Mouse (Mus musculus) ES-Bruce4 (cell line): Measurements from ENCODE around the gene Ubl3. TPM values are rescaled to one million over a fixed set of nuclear protein-coding genes. Genes with fewer than 3 reads are reported as not detected.

Experiments
- H3K27ac ChIP-seq: 2 replicates; pipeline ENCODE4 v1.5.1; 2012; ENCODE audit warnings: low read length, inconsistent platforms; ENCODE audit not compliant: insufficient read depth
- H3K27me3 ChIP-seq: 2 replicates; pipeline ENCODE4 v1.6.1; 2012; ENCODE audit warnings: mild to moderate bottlenecking, low read length, inconsistent platforms; ENCODE audit not compliant: control insufficient read depth, poor library complexity, insufficient read depth, severe bottlenecking
- H3K36me3 ChIP-seq: 2 replicates; pipeline ENCODE4 v1.6.1; 2012; ENCODE audit warnings: inconsistent platforms, mild to moderate bottlenecking, low read length, moderate library complexity; ENCODE audit not compliant: control insufficient read depth, poor library complexity, insufficient read depth, severe bottlenecking
- H3K4me1 ChIP-seq: one replicate; pipeline ENCODE4 v1.8.1; 2011; ENCODE audit warnings: low read length; ENCODE audit not compliant: control insufficient read depth, insufficient read depth
- H3K4me3 ChIP-seq: 2 replicates; pipeline ENCODE4 v1.5.1; 2011; ENCODE audit warnings: low read depth, mild to moderate bottlenecking, low read length
- H3K9ac ChIP-seq: 2 replicates; pipeline ENCODE4 v1.6.1; 2012; ENCODE audit warnings: low read depth, mild to moderate bottlenecking, inconsistent platforms; ENCODE audit not compliant: poor library complexity, severe bottlenecking
- H3K9me3 ChIP-seq: replicated peaks from 2 replicates; pipeline ENCODE4 v1.6.1; 2012; ENCODE audit warnings: mild to moderate bottlenecking, low read length, inconsistent platforms; ENCODE audit not compliant: control insufficient read depth, poor library complexity, insufficient read depth, severe bottlenecking
- CTCF ChIP-seq: IDR thresholded peaks from one replicate; pipeline ENCODE4 v1.8.1; 2011; ENCODE audit warnings: low read depth, low read length
- EP300 ChIP-seq: IDR thresholded peaks from 2 replicates; pipeline ENCODE4 v1.6.1; 2011; ENCODE audit warnings: low read depth, low read length; ENCODE audit not compliant: insufficient read depth
- POLR2A ChIP-seq: IDR thresholded peaks from one replicate; pipeline ENCODE4 v1.8.1; 2011; ENCODE audit warnings: low read length; ENCODE audit not compliant: insufficient read depth
- polyA plus RNA-seq: library from polyadenylated mRNA; stranded (reverse); fragments of >200 nt; gene quantifications from 2 replicates; pipeline ENCODE4 v1.2.4, GENCODE M21; 2011; ENCODE audit warnings: low read depth; ENCODE audit not compliant: missing spikeins, insufficient read depth, insufficient read length

Gene Ubl3
- polyA plus RNA-seq, 1 experiment, result 55.8 TPM

- H3K9me3 ChIP-seq, result peaks cover 3% of the 10 kb centered on the region; the same call in 1 of the 2 replicates
- no peak overlapping the region for H3K27ac ChIP-seq
- H3K9ac ChIP-seq, result no peak overlapping the region
- H3K36me3 ChIP-seq, result no peaks in the 10 kb centered on the region
- TF ChIP-seq POLR2A (no peak), CTCF (peak; percentile 43), EP300 (no peak)
- no peaks in the 10 kb centered on the region for H3K27me3 ChIP-seq
- no peak overlapping the region for H3K4me3 ChIP-seq
- peaks cover 6% of the 10 kb centered on the region for H3K4me1 ChIP-seq
Observed at GRCm38 (mm10) chr5:148579156-148579555, 26.6 kb upstream of the Ubl3 start.

- H3K9ac ChIP-seq, result no peak overlapping the region
- no peaks in the 10 kb centered on the region for H3K36me3 ChIP-seq
- peaks cover 6% of the 10 kb centered on the region for H3K4me1 ChIP-seq
- no peak overlapping the region for H3K4me3 ChIP-seq
- TF ChIP-seq POLR2A (no peak), CTCF (no peak), EP300 (no peak)
- no peak overlapping the region for H3K27ac ChIP-seq
- H3K27me3 ChIP-seq, result no peaks in the 10 kb centered on the region
- no peaks in the 10 kb centered on the region for H3K9me3 ChIP-seq
Observed at GRCm38 (mm10) chr5:148578353-148578752, 25.8 kb upstream of the Ubl3 start.

- Histone ChIP-seq H3K4me3 (no peak overlapping the region), H3K27me3 (no peaks in the 10 kb centered on the region), H3K4me1 (peaks cover 6% of the 10 kb centered on the region), H3K9me3 (no peaks in the 10 kb centered on the region), H3K27ac (no peak overlapping the region), H3K36me3 (no peaks in the 10 kb centered on the region), H3K9ac (no peak overlapping the region)
- TF ChIP-seq CTCF, result no peak
- TF ChIP-seq EP300, result no peak
- TF ChIP-seq POLR2A, result no peak
Observed at GRCm38 (mm10) chr5:148577278-148577677, 24.7 kb upstream of the Ubl3 start.

DNA sequence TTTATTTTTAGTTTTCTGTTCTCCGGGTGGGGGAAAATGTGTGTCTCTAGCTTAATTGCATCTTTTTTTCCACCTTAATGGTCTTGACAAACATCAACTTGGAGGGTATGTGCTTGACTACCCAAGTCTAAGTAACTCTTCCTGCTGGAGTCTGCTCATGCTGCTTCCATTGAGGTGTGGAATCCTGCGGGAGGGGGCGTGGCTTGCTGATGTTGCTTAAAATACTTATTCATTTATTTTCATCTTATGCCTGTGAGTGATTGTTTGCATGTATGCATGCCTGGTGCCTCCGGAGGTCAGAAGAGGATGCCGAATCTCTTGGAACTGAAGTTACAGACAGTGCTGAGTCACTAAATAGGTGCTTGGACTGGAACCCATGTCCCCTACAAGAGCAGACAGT, 22.6 kb upstream of the Ubl3 start:
- Histone ChIP-seq H3K27ac (no peak overlapping the region), H3K9me3 (peaks cover 4% of the 10 kb centered on the region; the same call in 1 of the 2 replicates), H3K4me3 (no peak overlapping the region), H3K4me1 (peaks cover 5% of the 10 kb centered on the region), H3K36me3 (no peaks in the 10 kb centered on the region), H3K27me3 (no peaks in the 10 kb centered on the region), H3K9ac (no peak overlapping the region)
- TF ChIP-seq POLR2A, result no peak
- no peak for TF ChIP-seq CTCF
- no peak for TF ChIP-seq EP300

DNA sequence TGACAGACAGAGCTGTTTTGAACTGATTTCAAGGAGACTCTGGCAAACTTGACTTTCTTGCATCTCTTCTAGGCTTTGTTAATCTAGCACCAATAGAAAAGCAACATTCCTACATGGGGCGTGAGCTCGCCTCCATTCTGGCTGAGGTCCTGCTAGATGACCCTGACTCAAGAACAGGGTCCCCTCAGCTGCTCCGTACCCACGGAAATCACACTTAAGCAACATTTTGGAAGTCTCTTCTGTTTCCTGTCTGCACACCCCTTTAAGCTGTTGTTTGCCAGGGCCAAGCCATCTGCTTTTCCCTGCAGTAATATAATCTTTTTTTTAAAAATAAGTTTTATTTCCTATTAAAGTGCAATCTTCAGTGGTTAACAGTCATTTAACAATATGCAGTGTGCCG, 20.1 kb upstream of the Ubl3 start:
- H3K4me1 ChIP-seq, result peaks cover 6% of the 10 kb centered on the region
- no peaks in the 10 kb centered on the region for H3K27me3 ChIP-seq
- H3K9me3 ChIP-seq, result peaks cover 4% of the 10 kb centered on the region; the same call in 1 of the 2 replicates
- H3K9ac ChIP-seq, result no peak overlapping the region
- H3K4me3 ChIP-seq, result no peak overlapping the region
- no peak overlapping the region for H3K27ac ChIP-seq
- H3K36me3 ChIP-seq, result no peaks in the 10 kb centered on the region
- TF ChIP-seq POLR2A (no peak), EP300 (no peak), CTCF (no peak)

DNA sequence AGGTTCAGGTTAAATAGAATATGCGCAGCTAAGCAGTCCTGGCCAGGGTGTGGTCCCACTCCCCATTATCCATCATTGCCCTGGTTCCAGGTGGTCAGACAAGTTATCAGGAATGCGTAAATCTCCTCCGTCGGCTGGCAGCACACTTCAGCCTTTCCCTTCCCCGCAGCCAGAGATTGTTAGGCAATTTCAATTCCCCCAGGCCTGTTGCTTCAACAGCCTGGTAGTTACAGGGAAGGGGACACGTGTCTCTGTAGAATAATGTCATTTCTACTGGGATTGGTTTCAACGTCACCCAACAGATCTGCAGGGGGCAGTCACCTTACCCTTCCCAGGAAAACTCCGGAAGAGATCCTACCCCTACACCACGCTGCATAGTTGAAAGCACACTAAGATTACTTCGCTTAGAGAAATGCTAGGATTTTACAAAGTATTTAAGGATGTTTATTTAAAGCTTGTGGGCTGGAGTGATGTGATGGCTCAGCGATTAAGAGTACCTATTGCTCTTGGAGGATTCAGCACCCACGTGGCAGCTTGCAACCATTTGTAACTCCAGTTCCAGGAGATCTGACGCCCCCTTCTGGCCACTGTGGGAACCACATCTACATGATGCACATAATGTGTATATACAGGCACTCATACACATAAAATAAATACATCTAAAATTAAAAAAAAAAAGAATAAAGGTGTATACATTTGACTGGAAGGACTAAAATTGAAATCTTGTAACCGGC, 18.1 kb upstream of the Ubl3 start:
- H3K36me3 ChIP-seq, result no peaks in the 10 kb centered on the region
- no peak overlapping the region for H3K4me3 ChIP-seq
- TF ChIP-seq CTCF (peak; percentile 30), EP300 (peak; percentile 66), POLR2A (no peak)
- peaks cover 4% of the 10 kb centered on the region; the same call in 1 of the 2 replicates for H3K9me3 ChIP-seq
- H3K4me1 ChIP-seq, result peaks cover 3% of the 10 kb centered on the region
- H3K27me3 ChIP-seq, result no peaks in the 10 kb centered on the region
- no peak overlapping the region for H3K27ac ChIP-seq
- no peak overlapping the region for H3K9ac ChIP-seq
